Mouse (Mus musculus) left cerebral cortex, adult 9 months (tissue): ENCODE data around the gene Spire2.
"Not testable (repeated sequence)": the region's sequence is repeated elsewhere in the genome, so short reads cannot be mapped to it uniquely, and the experiment has no call there.

Experiments used
- DNase-seq, 2 experiments: peaks; one replicate each; pipeline ENCODE4 v3.0.0; 2022; ENCODE audit warnings: low spot score in 2 of 2

Gene Spire2

GRCm38 (mm10) chr8:123332262-123333090 is at the start of gene Spire2:
Gene Spire2, plus strand, starts transcription at chr8:123332713.
- DNase-seq = peak in 1 of 2 experiments; percentile 49

GRCm38 (mm10) chr8:123282994-123283393 is 49.5 kb upstream of the Spire2 start:
- not testable (repeated sequence) for DNase-seq

GRCm38 (mm10) chr8:123283991-123284390 is 48.5 kb upstream of the Spire2 start:
- no peak for DNase-seq

- no peak for DNase-seq
Measured at GRCm38 (mm10) chr8:123284493-123284892, 48.0 kb upstream of the Spire2 start.

GRCm38 (mm10) chr8:123287362-123287761 is 45.2 kb upstream of the Spire2 start:
- no peak for DNase-seq

- no peak for DNase-seq
Measured at GRCm38 (mm10) chr8:123290166-123290565, 42.3 kb upstream of the Spire2 start.

- no peak for DNase-seq
Measured at GRCm38 (mm10) chr8:123290679-123291078, 41.8 kb upstream of the Spire2 start.

GRCm38 (mm10) chr8:123291716-123292115 is 40.8 kb upstream of the Spire2 start:
- DNase-seq = no peak

GRCm38 (mm10) chr8:123292281-123292680 is 40.2 kb upstream of the Spire2 start:
- DNase-seq = no peak

- DNase-seq = no peak
Measured at GRCm38 (mm10) chr8:123292785-123293184, 39.7 kb upstream of the Spire2 start.

GRCm38 (mm10) chr8:123298301-123298700 is 34.2 kb upstream of the Spire2 start:
- no peak for DNase-seq

GRCm38 (mm10) chr8:123308738-123309137 is 23.8 kb upstream of the Spire2 start:
- no peak for DNase-seq

GRCm38 (mm10) chr8:123317781-123318466 is 14.6 kb upstream of the Spire2 start:
- DNase-seq = no peak

- peak; percentile 69 to 89 for DNase-seq
Measured at GRCm38 (mm10) chr8:123318467-123318911, 14.0 kb upstream of the Spire2 start, which contains the start of gene Fanca. Gene Fanca, minus strand, starts transcription at chr8:123318576.

- DNase-seq = no peak
Measured at GRCm38 (mm10) chr8:123319522-123320164, 12.9 kb upstream of the Spire2 start.

GRCm38 (mm10) chr8:123328552-123328951 is 4.0 kb upstream of the Spire2 start:
- DNase-seq = no peak

- DNase-seq = no peak
Measured at GRCm38 (mm10) chr8:123329350-123329749, 3.2 kb upstream of the Spire2 start.

- no peak for DNase-seq
Measured at GRCm38 (mm10) chr8:123329961-123330360, 2.6 kb upstream of the Spire2 start.

- no peak for DNase-seq
Measured at GRCm38 (mm10) chr8:123330701-123331100, 1.8 kb upstream of the Spire2 start.

- DNase-seq = no peak
Measured at GRCm38 (mm10) chr8:123331301-123331700, 1.2 kb upstream of the Spire2 start.

- no peak for DNase-seq
Measured at GRCm38 (mm10) chr8:123331810-123332209, 703 bp upstream of the Spire2 start.

- DNase-seq = no peak
Measured at GRCm38 (mm10) chr8:123333091-123333587, 626 bp downstream of the Spire2 start.
